Mouse (Mus musculus) myocyte (in vitro differentiated cells): ENCODE measurements around the gene Dhrs4. TPM values are rescaled to one million over a fixed set of nuclear protein-coding genes. Genes with fewer than 3 reads are reported as not detected.

Source experiments
- H3K27me3 ChIP-seq: one replicate; pipeline ENCODE4 v1.6.1; 2011; ENCODE audit not compliant: control insufficient read depth, insufficient read depth, insufficient read length
- H3K36me3 ChIP-seq: one replicate; pipeline ENCODE4 v1.6.1; 2011; ENCODE audit not compliant: control insufficient read depth, insufficient read depth
- H3K4me2 ChIP-seq: one replicate; pipeline ENCODE4 v1.6.1; 2011; ENCODE audit warnings: low read depth, control low read depth
- H3K4me3 ChIP-seq: one replicate; pipeline ENCODE4 v1.5.1; 2011; ENCODE audit warnings: mild to moderate bottlenecking, control low read depth, moderate library complexity
- H3K79me2 ChIP-seq: one replicate; pipeline ENCODE4 v1.6.1; 2011; ENCODE audit not compliant: control insufficient read depth, insufficient read depth
- H3ac ChIP-seq: one replicate; pipeline ENCODE4 v1.6.1; 2011; ENCODE audit not compliant: control insufficient read depth, insufficient read length
- CEBPB ChIP-seq: IDR thresholded peaks from 2 replicates; pipeline ENCODE4 v1.6.1; 2011; ENCODE audit warnings: mild to moderate bottlenecking, moderate library complexity; ENCODE audit not compliant: poor library complexity, insufficient read depth, severe bottlenecking
- E2F4 ChIP-seq: IDR thresholded peaks from one replicate; pipeline ENCODE4 v1.6.1; 2011; ENCODE audit warnings: mild to moderate bottlenecking, control low read depth, moderate library complexity; ENCODE audit not compliant: insufficient read depth
- MAX ChIP-seq: IDR thresholded peaks from one replicate; pipeline ENCODE4 v1.6.1; 2011; ENCODE audit warnings: low read depth, mild to moderate bottlenecking, control low read depth
- MYOD1 ChIP-seq, 3 experiments: IDR thresholded peaks; one replicate each; pipeline ENCODE4 v1.6.1; 2011; ENCODE audit warnings: control low read depth in 2 of 3, low read depth in 2 of 3, mild to moderate bottlenecking in 2 of 3, moderate library complexity in 1 of 3; ENCODE audit not compliant: insufficient read length in 2 of 3, control insufficient read depth in 1 of 3
- MYOG ChIP-seq, 3 experiments: IDR thresholded peaks; one replicate each; pipeline ENCODE4 v1.6.1; 2011; ENCODE audit warnings: control low read depth in 2 of 3, low read depth in 2 of 3, mild to moderate bottlenecking in 2 of 3; ENCODE audit not compliant: insufficient read length in 2 of 3, control insufficient read depth in 1 of 3, insufficient read depth in 1 of 3
- POLR2A ChIP-seq: IDR thresholded peaks from one replicate; pipeline ENCODE4 v1.6.1; 2011; ENCODE audit warnings: low read depth, mild to moderate bottlenecking, control low read depth, moderate library complexity; ENCODE audit not compliant: insufficient read length
- POLR2AphosphoS2 ChIP-seq: IDR thresholded peaks from one replicate; pipeline ENCODE4 v1.6.1; 2011; ENCODE audit warnings: low read depth, control low read depth; ENCODE audit not compliant: insufficient read length
- REST ChIP-seq: IDR thresholded peaks from one replicate; pipeline ENCODE4 v1.6.1; 2011; ENCODE audit warnings: mild to moderate bottlenecking, control low read depth, moderate library complexity; ENCODE audit not compliant: insufficient read depth, insufficient read length
- SRF ChIP-seq: IDR thresholded peaks from one replicate; pipeline ENCODE4 v1.6.1; 2011; ENCODE audit warnings: low read depth; ENCODE audit not compliant: control insufficient read depth, insufficient read length
- TCF12 ChIP-seq: IDR thresholded peaks from one replicate; pipeline ENCODE4 v1.6.1; 2011; ENCODE audit warnings: mild to moderate bottlenecking, control low read depth; ENCODE audit not compliant: poor library complexity, insufficient read depth, severe bottlenecking
- TCF3 ChIP-seq: IDR thresholded peaks from one replicate; pipeline ENCODE4 v1.6.1; 2011; ENCODE audit warnings: low read depth, control low read depth; ENCODE audit not compliant: insufficient read length
- USF1 ChIP-seq: IDR thresholded peaks from one replicate; pipeline ENCODE4 v1.6.1; 2011; ENCODE audit warnings: low read depth, mild to moderate bottlenecking, control low read depth, moderate library complexity
- polyA plus RNA-seq: library from polyadenylated mRNA; unstranded; fragments of >200 nt; fragmentation: generic; extraction: Trizol; gene quantifications from one replicate; pipeline ENCODE4 v1.2.1, GENCODE M21; 2012; ENCODE audit warnings: missing spikeins

Gene Dhrs4
- polyA plus RNA-seq, 1 experiment: 29.6 TPM

DNA sequence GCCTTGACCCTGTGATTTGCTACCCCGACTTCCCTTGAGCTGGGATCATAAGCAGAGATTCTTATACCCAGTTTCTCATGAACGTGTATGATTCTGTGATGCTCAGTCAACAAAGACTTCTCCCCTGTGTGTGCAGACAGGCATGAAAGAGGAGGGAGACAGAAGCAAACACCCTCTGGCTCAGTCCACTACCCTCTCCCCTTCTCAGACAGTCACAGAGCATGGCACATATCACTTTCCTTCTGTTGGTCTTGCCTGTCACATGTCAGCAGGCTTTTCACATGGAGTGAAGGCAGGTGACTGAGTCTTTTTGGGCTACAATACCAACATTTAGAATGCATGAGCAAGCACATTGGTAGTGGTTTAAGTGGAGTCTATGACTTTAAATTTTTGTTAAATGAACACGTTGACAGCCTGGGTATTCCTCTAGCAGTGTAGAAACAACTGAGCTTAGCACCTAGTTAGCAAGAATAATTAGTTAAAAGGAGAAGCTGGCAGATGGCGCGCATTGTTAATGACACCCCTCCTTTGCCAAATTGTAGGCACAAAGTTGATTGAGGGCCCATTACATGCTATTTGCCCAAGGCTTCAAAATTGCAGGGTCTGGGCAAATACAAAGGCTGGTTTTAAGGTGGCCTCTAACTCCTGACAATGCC lies 6.0 kb downstream of the Dhrs4 start:
- no peaks in the 10 kb centered on the region for H3K79me2 ChIP-seq
- H3ac ChIP-seq: no peak overlapping the region
- no peak for TF ChIP-seq TCF3
- no peak for TF ChIP-seq MYOD1 (IDR thresholded peaks at IDR 0.05; ENCODE audit: control insufficient read depth in 1 of 3, insufficient read length in 2 of 3, low read depth in 2 of 3)
- TF ChIP-seq CEBPB: no peak
- TF ChIP-seq MYOG (IDR thresholded peaks at IDR 0.05; ENCODE audit: control insufficient read depth in 1 of 3, insufficient read depth in 1 of 3, insufficient read length in 2 of 3, low read depth in 2 of 3): no peak
- no peak for TF ChIP-seq E2F4
- no peak for TF ChIP-seq POLR2AphosphoS2
- no peak for TF ChIP-seq TCF12
- H3K36me3 ChIP-seq: no peaks in the 10 kb centered on the region
- H3K4me2 ChIP-seq: no peak overlapping the region
- no peak overlapping the region for H3K4me3 ChIP-seq
- no peaks in the 10 kb centered on the region for H3K27me3 ChIP-seq

DNA sequence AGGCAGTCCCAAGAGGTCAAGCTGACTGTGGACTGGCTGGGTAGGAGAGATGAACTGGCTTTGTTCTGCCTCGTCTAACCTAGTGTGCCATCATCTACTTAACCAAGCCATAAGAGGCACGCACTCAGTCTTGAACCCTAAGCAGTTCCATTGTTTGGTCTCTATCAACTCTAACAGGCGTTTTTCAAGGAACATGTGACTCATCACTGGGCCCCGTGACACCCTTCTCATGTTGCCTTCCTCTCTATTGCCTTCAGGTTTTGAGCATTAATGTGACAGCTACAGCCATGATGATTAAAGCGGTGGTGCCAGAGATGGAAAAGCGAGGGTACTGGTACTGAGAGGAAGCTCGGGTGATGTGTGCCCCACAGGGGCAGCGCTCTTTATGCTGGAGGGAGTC lies 8.3 kb downstream of the Dhrs4 start:
- H3ac ChIP-seq: no peak overlapping the region
- H3K27me3 ChIP-seq: no peaks in the 10 kb centered on the region
- no peak overlapping the region for H3K4me3 ChIP-seq
- no peak overlapping the region for H3K4me2 ChIP-seq
- no peaks in the 10 kb centered on the region for H3K36me3 ChIP-seq
- no peaks in the 10 kb centered on the region for H3K79me2 ChIP-seq
- TF ChIP-seq POLR2AphosphoS2 (no peak), TCF12 (no peak), POLR2A (no peak), E2F4 (no peak), USF1 (no peak), TCF3 (no peak), MYOD1 (IDR thresholded peaks at IDR 0.05; ENCODE audit: control insufficient read depth in 1 of 3, insufficient read length in 2 of 3, low read depth in 2 of 3) (no peak), MYOG (IDR thresholded peaks at IDR 0.05; ENCODE audit: control insufficient read depth in 1 of 3, insufficient read depth in 1 of 3, insufficient read length in 2 of 3, low read depth in 2 of 3) (no peak), MAX (no peak), CEBPB (no peak), REST (no peak), SRF (no peak)

DNA sequence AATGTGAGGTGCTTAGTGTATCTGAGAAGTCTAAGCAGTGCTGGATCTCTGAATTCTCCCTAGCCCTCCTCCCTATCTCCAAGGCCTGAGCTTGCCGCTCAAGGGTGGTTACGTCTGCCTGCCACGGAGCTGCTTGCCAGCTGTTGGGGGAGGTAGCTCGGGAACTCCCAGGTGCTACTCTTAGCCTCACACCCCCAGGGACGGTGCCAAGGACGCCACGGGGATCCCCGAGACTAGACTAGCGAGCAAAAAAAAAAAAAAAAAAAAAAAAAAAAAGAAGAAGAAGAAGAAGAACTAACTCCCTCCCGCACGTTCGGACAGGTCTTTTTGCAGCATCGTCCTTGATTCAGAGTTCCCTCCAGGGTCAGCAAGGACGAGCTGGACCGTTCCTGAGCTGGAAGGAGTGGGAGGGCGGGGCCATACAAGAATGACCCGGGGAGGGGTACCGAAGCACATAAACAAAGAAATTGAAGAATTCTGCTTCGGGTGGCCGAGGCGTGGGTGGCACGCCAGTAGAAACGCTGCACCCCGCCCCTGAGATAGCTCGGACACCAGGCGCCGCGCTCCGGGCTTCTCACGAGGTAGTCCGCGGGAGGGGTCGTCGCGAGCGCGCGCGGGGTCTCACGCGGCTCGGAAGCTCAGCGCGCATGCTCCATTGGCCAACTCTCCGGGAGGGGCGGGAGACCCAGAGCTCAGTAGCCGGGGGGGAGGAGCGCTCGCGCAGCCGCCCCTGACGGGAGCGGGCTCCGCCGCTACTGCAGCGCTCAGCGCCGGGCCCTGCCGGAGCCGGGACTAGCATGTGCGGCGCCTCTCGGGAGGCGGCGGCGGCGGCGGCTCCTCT lies 12.0 kb downstream of the Dhrs4 start, which contains the start of gene Carmil3:
Carmil3 (plus strand) TSS at position 291 of the 841 bp plus-strand sequence.
- TF ChIP-seq CEBPB (no peak), REST (no peak), SRF (no peak), MYOG (IDR thresholded peaks at IDR 0.05; ENCODE audit: control insufficient read depth in 1 of 3, insufficient read depth in 1 of 3, insufficient read length in 2 of 3, low read depth in 2 of 3) (no peak), TCF3 (no peak), TCF12 (no peak), MYOD1 (IDR thresholded peaks at IDR 0.05; ENCODE audit: control insufficient read depth in 1 of 3, insufficient read length in 2 of 3, low read depth in 2 of 3) (no peak), MAX (no peak), USF1 (no peak), POLR2AphosphoS2 (no peak), E2F4 (no peak), POLR2A (no peak)
- H3K36me3 ChIP-seq: no peaks in the 10 kb centered on the region
- no peaks in the 10 kb centered on the region for H3K79me2 ChIP-seq
- peak within 1 kb of the TSS; percentile 26 for H3ac ChIP-seq
- H3K4me3 ChIP-seq: peak within 1 kb of the TSS; percentile 17
- peak within 1 kb of the TSS; percentile 94 for H3K4me2 ChIP-seq
- peaks cover 34% of the 10 kb centered on the region for H3K27me3 ChIP-seq

DNA sequence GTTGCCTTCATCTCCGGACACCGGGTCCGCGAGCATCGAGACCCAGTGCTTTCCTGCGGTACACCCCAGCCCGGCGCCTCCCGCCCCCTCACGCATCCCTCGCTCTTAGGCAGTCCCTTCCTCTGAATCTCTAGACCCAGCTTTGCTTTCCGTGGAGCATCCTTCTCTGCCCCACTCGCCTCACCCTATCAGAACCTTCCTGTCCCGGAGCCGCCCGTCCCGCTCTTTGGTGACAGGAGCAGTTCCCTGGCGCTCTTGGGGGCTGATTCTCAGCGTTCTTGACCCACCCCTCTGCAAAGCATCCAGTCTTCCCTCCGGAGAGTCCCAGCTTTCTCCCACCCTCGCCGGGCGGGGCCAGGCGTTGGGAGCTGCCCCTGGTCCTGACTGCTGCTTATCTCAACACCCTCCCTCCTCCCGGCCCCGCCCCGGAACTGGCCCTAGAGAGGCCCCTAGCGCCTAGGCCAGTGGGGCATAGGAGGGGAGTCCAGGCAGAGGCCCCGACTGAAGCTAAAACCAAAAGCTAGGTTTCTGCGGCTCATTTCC lies 12.8 kb downstream of the Dhrs4 start:
- H3K4me3 ChIP-seq: peak overlapping the region; percentile 17
- peak overlapping the region; percentile 94 for H3K4me2 ChIP-seq
- no peaks in the 10 kb centered on the region for H3K79me2 ChIP-seq
- no peak for TF ChIP-seq CEBPB
- peak; percentile 70 for TF ChIP-seq REST
- no peak for TF ChIP-seq TCF12
- peaks cover 42% of the 10 kb centered on the region for H3K27me3 ChIP-seq
- H3K36me3 ChIP-seq: no peaks in the 10 kb centered on the region
- H3ac ChIP-seq: peak overlapping the region; percentile 26
